16 mouse cellular contexts compared by ENCODE assay signal in the genomic region with DNA sequence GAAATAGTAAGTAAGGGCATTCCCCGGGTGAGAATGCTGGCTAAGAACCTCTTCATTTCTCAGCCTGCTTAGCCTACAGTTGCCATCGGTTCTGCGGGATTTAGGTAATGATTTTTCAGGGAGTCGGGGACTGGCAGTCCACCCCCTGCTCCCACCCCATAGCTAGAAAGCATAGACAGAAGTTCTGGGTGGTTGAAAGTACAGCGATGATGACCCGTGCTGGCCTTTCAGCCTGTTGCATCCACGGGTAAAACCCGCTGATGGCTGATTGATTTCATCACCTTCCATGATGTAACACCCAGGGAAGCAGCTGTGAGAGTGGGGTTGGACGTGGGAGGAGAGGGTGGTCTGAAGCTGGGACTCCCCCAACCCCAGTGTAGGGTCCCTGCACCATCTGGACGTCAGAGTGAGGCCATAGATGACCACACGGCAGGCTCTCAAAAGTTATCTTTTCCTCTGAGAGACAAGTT. TPM values are rescaled to one million over a fixed set of nuclear protein-coding genes. Genes with fewer than 3 reads are reported as not detected.
DNase-seq lines count a peak whose midpoint lies in the region; ATAC-seq and TF ChIP-seq lines count a peak whose summit lies in the region.
"Had no signal": no experiment of that assay in that cellular context is flagged by ENCODE, and none has a peak within 500 bp of the region (broad histone marks: within the 10 kb centered on the region; RNA-seq: fewer than 3 reads in every experiment).

Il23a (minus strand) TSS at position 51 of the 470 bp plus-strand sequence.

- no peak for TF ChIP-seq EP300 in stomach, postnatal 0 days (optimal IDR thresholded peaks at IDR 0.05)

- H3K36me3 ChIP-seq in heart, embryonic 15.5 days = no peaks in the 10 kb centered on the region
- no peaks in the 10 kb centered on the region for H3K36me3 ChIP-seq in lung, embryonic 16.5 days (ENCODE audit: control insufficient read depth, insufficient read depth, low read length)
- no peaks in the 10 kb centered on the region for H3K36me3 ChIP-seq in stomach, postnatal 0 days (ENCODE audit: control insufficient read depth, insufficient read depth, low read length)
- H3K36me3 ChIP-seq: embryonic facial prominence, embryonic 13.5 days; forebrain, embryonic 15.5 days had no signal

- 69% methylated on average over 11 of the region's 11 CpGs for WGBS in heart, embryonic 15.5 days
- WGBS in lung, embryonic 16.5 days = 72% methylated on average over 11 of the region's 11 CpGs
- 78% methylated on average over 11 of the region's 11 CpGs for WGBS in stomach, postnatal 0 days

- no peaks in the 10 kb centered on the region for H3K9me3 ChIP-seq in heart, embryonic 15.5 days (replicated peaks)
- no peaks in the 10 kb centered on the region for H3K9me3 ChIP-seq in lung, embryonic 16.5 days (ENCODE audit: control insufficient read depth, low read length)
- no peaks in the 10 kb centered on the region for H3K9me3 ChIP-seq in stomach, postnatal 0 days (ENCODE audit: control insufficient read depth, low read length)
- H3K9me3 ChIP-seq: embryonic facial prominence, embryonic 13.5 days; forebrain, embryonic 15.5 days had no signal

- no peak for DNase-seq in heart, postnatal 4 days
- no peak for DNase-seq in lung, postnatal 25 days (ENCODE audit: low spot score)
- no peak for DNase-seq in stomach, postnatal 0 days (ENCODE audit: low spot score)
- no peak for DNase-seq in c-Kit-positive CD71-positive TER-119-positive erythroid progenitor cells, embryonic 14.5 days (ENCODE audit: low spot score)
- DNase-seq: cerebellum, postnatal 14 days; kidney, adult 11 months; lung, postnatal 10 days had no signal

- peak within 1 kb of the TSS; percentile 45 for H3K4me2 ChIP-seq in heart, embryonic 15.5 days
- no peak within 1 kb of the TSS for H3K4me2 ChIP-seq in lung, embryonic 16.5 days (ENCODE audit: low read depth, low read length)
- H3K4me2 ChIP-seq in stomach, postnatal 0 days (replicated peaks; ENCODE audit: low read depth) = no peak within 1 kb of the TSS
- H3K4me2 ChIP-seq: embryonic facial prominence, embryonic 13.5 days; forebrain, embryonic 15.5 days had no signal

- no peak for ATAC-seq in heart, embryonic 15.5 days (replicated peaks; ENCODE audit: insufficient number of reproducible peaks, insufficient read depth, low FRiP score, low read depth)
- no peak for ATAC-seq in lung, embryonic 16.5 days (ENCODE audit: low read depth)
- ATAC-seq in granulocyte monocyte progenitor cell, adult 5-6 weeks (replicated peaks; ENCODE audit: poor library complexity, severe bottlenecking) = peak; percentile 32
- no peak for ATAC-seq in stomach, postnatal 0 days (ENCODE audit: low FRiP score, low TSS enrichment)
- ATAC-seq: forebrain, embryonic 15.5 days had no signal

- H3K4me3 ChIP-seq in heart, embryonic 15.5 days = peak within 1 kb of the TSS; percentile 29
- H3K4me3 ChIP-seq in lung, embryonic 16.5 days (ENCODE audit: low read length) = no peak within 1 kb of the TSS
- no peak within 1 kb of the TSS for H3K4me3 ChIP-seq in stomach, postnatal 0 days (ENCODE audit: low read depth, low read length)
- H3K4me3 ChIP-seq: embryonic facial prominence, embryonic 13.5 days; forebrain, embryonic 15.5 days had no signal

- H3K9ac ChIP-seq in heart, embryonic 15.5 days = no peak within 1 kb of the TSS
- H3K9ac ChIP-seq in lung, embryonic 16.5 days (ENCODE audit: low read length) = 0 out of 2 replicates have a peak within 1 kb of the TSS, but pooled peaks have one; percentile 25
- H3K9ac ChIP-seq in stomach, postnatal 0 days (ENCODE audit: low read length) = no peak within 1 kb of the TSS; the same call in 1 of the 2 replicates
- H3K9ac ChIP-seq: embryonic facial prominence, embryonic 13.5 days; forebrain, embryonic 15.5 days had no signal

- H3K27ac ChIP-seq in heart, embryonic 15.5 days = peak within 1 kb of the TSS; percentile 79
- H3K27ac ChIP-seq in lung, embryonic 16.5 days (ENCODE audit: low read length) = no peak within 1 kb of the TSS
- 0 out of 2 replicates have a peak within 1 kb of the TSS, but pooled peaks have one; percentile 13 for H3K27ac ChIP-seq in stomach, postnatal 0 days (replicated peaks)
- H3K27ac ChIP-seq: embryonic facial prominence, embryonic 13.5 days; forebrain, embryonic 15.5 days had no signal

- no peaks in the 10 kb centered on the region for H3K27me3 ChIP-seq in heart, embryonic 15.5 days
- H3K27me3 ChIP-seq in lung, embryonic 16.5 days (ENCODE audit: control insufficient read depth, insufficient read depth, low read depth, low read length) = no peaks in the 10 kb centered on the region
- no peaks in the 10 kb centered on the region for H3K27me3 ChIP-seq in stomach, postnatal 0 days (ENCODE audit: control insufficient read depth, insufficient read depth, low read length)
- H3K27me3 ChIP-seq: embryonic facial prominence, embryonic 13.5 days; forebrain, embryonic 15.5 days had no signal

- H3K4me1 ChIP-seq in heart, embryonic 15.5 days (replicated peaks) = peaks cover 26% of the 10 kb centered on the region
- peaks cover 13% of the 10 kb centered on the region for H3K4me1 ChIP-seq in lung, embryonic 16.5 days (replicated peaks; ENCODE audit: control insufficient read depth, insufficient read depth, low read length)
- peaks cover 1% of the 10 kb centered on the region; the same call in 1 of the 2 replicates for H3K4me1 ChIP-seq in stomach, postnatal 0 days (replicated peaks; ENCODE audit: control insufficient read depth, insufficient read depth)

- no peak for TF ChIP-seq CTCF in stomach, postnatal 0 days (IDR thresholded peaks at IDR 0.05; ENCODE audit: low read depth)

RNA-seq across cellular contexts. Expression of gene Il23a, which starts in this region (rescaled TPM):
- polyA plus RNA-seq in heart, embryonic 15.5 days (2015; fragmentation: Nextera tagmentation; extraction: Ambion mirVana) = 4.0 and 4.8 TPM in 2 replicates
- 1 to 10 TPM; 1.5 to 2.2 TPM for total RNA-seq in heart, postnatal 4 days (2021)
- polyA plus RNA-seq in lung, embryonic 16.5 days (2015; fragmentation: Nextera tagmentation; extraction: Ambion mirVana) = 0.34 and 0.38 TPM in 2 replicates
- total RNA-seq in granulocyte monocyte progenitor cell, adult 5-6 weeks (2014; fragmentation: Nextera tagmentation) = not detected in 2 replicates
- total RNA-seq in granulocyte monocyte progenitor cell, adult 5-6 weeks (2017) = 1.3 and 1.6 TPM in 2 replicates
- 0.33 and 0.35 TPM in 2 replicates for polyA plus RNA-seq in stomach, postnatal 0 days (2015; fragmentation: Nextera tagmentation; extraction: Ambion mirVana)
- total RNA-seq: gastrocnemius, postnatal 4 days; layer of hippocampus, adult 18-20 months had no signal
- polyA plus RNA-seq: forebrain, embryonic 15.5 days; small intestine, adult 2 months; urinary bladder, adult 2 months had no signal
